Mouse (Mus musculus): ENCODE measurements around the gene Nup205. TPM values are rescaled to one million over a fixed set of nuclear protein-coding genes. Genes with fewer than 3 reads are reported as not detected.
A peak's percentile ranks its signal among the peaks of the same experiment; 100 is the strongest.
"Not testable (repeated sequence)": the region's sequence is repeated elsewhere in the genome, so short reads cannot be mapped to it uniquely, and the experiment has no call there.

The Nup205 gene
- total RNA-seq, 1 experiment: 108 TPM

- Histone ChIP-seq H3K27ac (ENCODE audit: insufficient read depth, low read depth, low read length, poor library complexity, severe bottlenecking) (no peak overlapping the region), H3K4me3 (ENCODE audit: insufficient read depth in 1 of 2, low read depth in 1 of 2, low read length in 2 of 2, poor library complexity in 1 of 2, severe bottlenecking in 1 of 2) (no peak overlapping the region), H3K9ac (ENCODE audit: insufficient read depth, low read depth, low read length, poor library complexity, severe bottlenecking) (no peak overlapping the region), H3K4me1 (ENCODE audit: control insufficient read depth in 2 of 2, insufficient read depth in 2 of 2, low read length in 2 of 2, poor library complexity in 1 of 2) (no peaks in the 10 kb centered on the region), H3K36me3 (ENCODE audit: control insufficient read depth, insufficient read depth, low read length, poor library complexity, severe bottlenecking) (no peaks in the 10 kb centered on the region), H3K9me3 (ENCODE audit: control insufficient read depth, insufficient read depth, low read depth, low read length) (no peaks in the 10 kb centered on the region)
- no peak for DNase-seq (ENCODE audit: low read depth, low spot score)
- in situ Hi-C loops (cut with MboI; ENCODE audit: low sequenced_read_pairs in 2 of 2, unreplicated experiment in 2 of 2): no loop called here
- TF ChIP-seq ZC3H11A (IDR thresholded peaks at IDR 0.05; ENCODE audit: borderline replicate concordance, low read depth, low read length) (no peak), ZNF384 (IDR thresholded peaks at IDR 0.05; ENCODE audit: low read depth, low read length) (no peak), MAFK (IDR thresholded peaks at IDR 0.05; ENCODE audit: insufficient read depth, low read depth, low read length) (no peak), HCFC1 (IDR thresholded peaks at IDR 0.05; ENCODE audit: borderline replicate concordance, insufficient read depth, low read length) (no peak), CHD2 (IDR thresholded peaks at IDR 0.05; ENCODE audit: low read depth, low read length) (no peak)
Observed at GRCm38 (mm10) chr6:35169250-35169649, 8.0 kb upstream of the Nup205 start.

GRCm38 (mm10) chr6:35172028-35172427, 5.2 kb upstream of the Nup205 start:
- H3K9ac ChIP-seq (ENCODE audit: insufficient read depth, low read depth, low read length, poor library complexity, severe bottlenecking); H3K4me3 ChIP-seq (ENCODE audit: insufficient read depth in 1 of 2, low read depth in 1 of 2, low read length in 2 of 2, poor library complexity in 1 of 2, severe bottlenecking in 1 of 2); in situ Hi-C loops (cut with MboI; ENCODE audit: low sequenced_read_pairs in 2 of 2, unreplicated experiment in 2 of 2); DNase-seq (ENCODE audit: low read depth, low spot score); H3K36me3 ChIP-seq (ENCODE audit: control insufficient read depth, insufficient read depth, low read length, poor library complexity, severe bottlenecking); H3K27ac ChIP-seq (ENCODE audit: insufficient read depth, low read depth, low read length, poor library complexity, severe bottlenecking); H3K4me1 ChIP-seq (ENCODE audit: control insufficient read depth in 2 of 2, insufficient read depth in 2 of 2, low read length in 2 of 2, poor library complexity in 1 of 2); H3K9me3 ChIP-seq (ENCODE audit: control insufficient read depth, insufficient read depth, low read depth, low read length): not testable (repeated sequence)

- Histone ChIP-seq H3K4me3 (ENCODE audit: insufficient read depth in 1 of 2, low read depth in 1 of 2, low read length in 2 of 2, poor library complexity in 1 of 2, severe bottlenecking in 1 of 2) (no peak overlapping the region), H3K9me3 (ENCODE audit: control insufficient read depth, insufficient read depth, low read depth, low read length) (no peaks in the 10 kb centered on the region), H3K9ac (ENCODE audit: insufficient read depth, low read depth, low read length, poor library complexity, severe bottlenecking) (no peak overlapping the region), H3K36me3 (ENCODE audit: control insufficient read depth, insufficient read depth, low read length, poor library complexity, severe bottlenecking) (no peaks in the 10 kb centered on the region), H3K27ac (ENCODE audit: insufficient read depth, low read depth, low read length, poor library complexity, severe bottlenecking) (no peak overlapping the region), H3K4me1 (ENCODE audit: control insufficient read depth in 2 of 2, insufficient read depth in 2 of 2, low read length in 2 of 2, poor library complexity in 1 of 2) (no peaks in the 10 kb centered on the region)
- TF ChIP-seq CHD2 (IDR thresholded peaks at IDR 0.05; ENCODE audit: low read depth, low read length) (no peak), ZNF384 (IDR thresholded peaks at IDR 0.05; ENCODE audit: low read depth, low read length) (no peak), HCFC1 (IDR thresholded peaks at IDR 0.05; ENCODE audit: borderline replicate concordance, insufficient read depth, low read length) (no peak), ZC3H11A (IDR thresholded peaks at IDR 0.05; ENCODE audit: borderline replicate concordance, low read depth, low read length) (no peak), MAFK (IDR thresholded peaks at IDR 0.05; ENCODE audit: insufficient read depth, low read depth, low read length) (no peak)
- in situ Hi-C loops (cut with MboI; ENCODE audit: low sequenced_read_pairs in 2 of 2, unreplicated experiment in 2 of 2): no loop called here
- no peak for DNase-seq (ENCODE audit: low read depth, low spot score)
Observed at GRCm38 (mm10) chr6:35173181-35173580, 4.0 kb upstream of the Nup205 start.

GRCm38 (mm10) chr6:35177650-35178272, 540 bp downstream of the Nup205 start:
- peak; percentile 31 for DNase-seq (ENCODE audit: low read depth, low spot score)
- in situ Hi-C loops (cut with MboI; ENCODE audit: low sequenced_read_pairs in 2 of 2, unreplicated experiment in 2 of 2): no loop called here

GRCm38 (mm10) chr6:35179299-35179698, 2.1 kb downstream of the Nup205 start:
- H3K9ac ChIP-seq (ENCODE audit: insufficient read depth, low read depth, low read length, poor library complexity, severe bottlenecking); H3K4me3 ChIP-seq (ENCODE audit: insufficient read depth in 1 of 2, low read depth in 1 of 2, low read length in 2 of 2, poor library complexity in 1 of 2, severe bottlenecking in 1 of 2); H3K36me3 ChIP-seq (ENCODE audit: control insufficient read depth, insufficient read depth, low read length, poor library complexity, severe bottlenecking); H3K27ac ChIP-seq (ENCODE audit: insufficient read depth, low read depth, low read length, poor library complexity, severe bottlenecking); H3K9me3 ChIP-seq (ENCODE audit: control insufficient read depth, insufficient read depth, low read depth, low read length); in situ Hi-C loops (cut with MboI; ENCODE audit: low sequenced_read_pairs in 2 of 2, unreplicated experiment in 2 of 2); DNase-seq (ENCODE audit: low read depth, low spot score); H3K4me1 ChIP-seq (ENCODE audit: control insufficient read depth in 2 of 2, insufficient read depth in 2 of 2, low read length in 2 of 2, poor library complexity in 1 of 2): not testable (repeated sequence)

More at GRCm38 (mm10) chr6:35177650-35178272, 540 bp downstream of the Nup205 start:
- Histone ChIP-seq H3K4me1 (ENCODE audit: control insufficient read depth in 2 of 2, insufficient read depth in 2 of 2, low read length in 2 of 2, poor library complexity in 1 of 2) (peaks cover 0 to 3% of the 10 kb centered on the region in 2 experiments; a peak in 1 of 4 replicates), H3K9ac (ENCODE audit: insufficient read depth, low read depth, low read length, poor library complexity, severe bottlenecking) (peak overlapping the region; percentile 87), H3K36me3 (ENCODE audit: control insufficient read depth, insufficient read depth, low read length, poor library complexity, severe bottlenecking) (no peaks in the 10 kb centered on the region), H3K27ac (ENCODE audit: insufficient read depth, low read depth, low read length, poor library complexity, severe bottlenecking) (peak overlapping the region; percentile 80; the same call in 1 of the 2 replicates), H3K9me3 (ENCODE audit: control insufficient read depth, insufficient read depth, low read depth, low read length) (no peaks in the 10 kb centered on the region), H3K4me3 (ENCODE audit: insufficient read depth in 1 of 2, low read depth in 1 of 2, low read length in 2 of 2, poor library complexity in 1 of 2, severe bottlenecking in 1 of 2) (peak overlapping the region; percentile 77 to 84)
- TF ChIP-seq MAFK (IDR thresholded peaks at IDR 0.05; ENCODE audit: insufficient read depth, low read depth, low read length) (no peak), HCFC1 (IDR thresholded peaks at IDR 0.05; ENCODE audit: borderline replicate concordance, insufficient read depth, low read length) (0 out of 2 replicates have a peak, but pooled peaks have one; percentile 32), ZNF384 (IDR thresholded peaks at IDR 0.05; ENCODE audit: low read depth, low read length) (no peak)

Data from ES-E14 (cell line).